Mouse (Mus musculus): ENCODE data around the gene Hist1h2bq. TPM values are rescaled to one million over a fixed set of nuclear protein-coding genes. Genes with fewer than 3 reads are reported as not detected.

Gene Hist1h2bq
- total RNA-seq, 2 experiments from 2014 or later, result 58.2 to 75.5 TPM

Small RNA genes lying within 50 kb of the gene (microRNA-seq; reads per million reads assigned to microRNA genes)
- gene Gm19658 (0 reads per million in 2 experiments), gene Gm44346 (0 reads per million in 2 experiments), gene Gm44466 (0 reads per million in 2 experiments)

Other genes starting within 250 kb of the Hist1h2bq start
- not detected for gene Olfr1364, start 228.4 kb downstream of the Hist1h2bq start, total RNA-seq (2021)
- gene Olfr1362, start 196.2 kb downstream of the Hist1h2bq start, total RNA-seq (2021), result not detected
- gene Olfr11, start 167.7 kb downstream of the Hist1h2bq start, total RNA-seq (2021), result not detected
- gene Olfr1361, start 146.8 kb downstream of the Hist1h2bq start, total RNA-seq (2021), result not detected
- not detected for gene Olfr1360, start 132.8 kb downstream of the Hist1h2bq start, total RNA-seq (2021)
- gene Olfr1359, start 112.1 kb downstream of the Hist1h2bq start, total RNA-seq (2021), result not detected
- gene Hist1h2bl, start 94.1 kb downstream of the Hist1h2bq start, total RNA-seq (2021), result 10 to 100 TPM; 79.9 to 84.7 TPM
- 10 to 100 TPM; 70.5 to 87.6 TPM for gene Hist1h2ai, start 93.8 kb downstream of the Hist1h2bq start, total RNA-seq (2021)
- 100 to 1,000 TPM; 108 to 117 TPM for gene Hist1h3h, start 92.5 kb downstream of the Hist1h2bq start, total RNA-seq (2021)
- gene Hist1h2bm, start 88.2 kb downstream of the Hist1h2bq start, total RNA-seq (2021), result 10 to 100 TPM; 20.2 to 23.0 TPM
- 10 to 100 TPM; 15.5 to 16.2 TPM for gene Hist1h4j, start 75.1 kb downstream of the Hist1h2bq start, total RNA-seq (2021)
- gene Hist1h4k, start 59.7 kb downstream of the Hist1h2bq start, total RNA-seq (2021), result 100 to 1,000 TPM; 174 TPM
- gene Hist1h2ak, start 56.4 kb downstream of the Hist1h2bq start, total RNA-seq (2021), result 10 to 100 TPM; 29.4 to 33.4 TPM
- gene Hist1h2bn, start 56.1 kb downstream of the Hist1h2bq start, total RNA-seq (2021), result 10 to 100 TPM; 39.6 to 49.3 TPM
- 10 to 100 TPM; 49.0 to 49.9 TPM for gene Hist1h1b, start 29.6 kb downstream of the Hist1h2bq start, total RNA-seq (2021)
- 10 to 100 TPM; 87.1 to 98.9 TPM for gene Hist1h3i, start 26.8 kb downstream of the Hist1h2bq start, total RNA-seq (2021)
- gene Hist1h2an, start 23.0 kb downstream of the Hist1h2bq start, total RNA-seq (2021), result 10 to 100 TPM in 1 of 2 experiments, 1 to 10 TPM in 1; 7.8 to 10.7 TPM
- 10 to 100 TPM; 32.1 to 32.8 TPM for gene Hist1h2bp, start 22.7 kb downstream of the Hist1h2bq start, total RNA-seq (2021)
- 10 to 100 TPM; 67.5 to 87.1 TPM for gene Hist1h2ao, start 268 bp upstream of the Hist1h2bq start, total RNA-seq (2021)
- gene Hist1h4m, start 1.5 kb upstream of the Hist1h2bq start, total RNA-seq (2021), result 100 to 1,000 TPM; 150 to 154 TPM
- gene Hist1h4n, start 22.0 kb upstream of the Hist1h2bq start, total RNA-seq (2021), result 10 to 100 TPM; 26.8 to 27.2 TPM
- 10 to 100 TPM; 29.4 to 69.3 TPM for gene Hist1h2ap, start 23.3 kb upstream of the Hist1h2bq start, total RNA-seq (2021)
- 10 to 100 TPM; 57.8 to 74.3 TPM for gene Hist1h2br, start 23.5 kb upstream of the Hist1h2bq start, total RNA-seq (2021)
- gene Zfp184, start 134.9 kb upstream of the Hist1h2bq start, total RNA-seq (2021), result under 1 TPM; 0.33 to 0.38 TPM
- gene Pom121l2, start 171.0 kb upstream of the Hist1h2bq start, total RNA-seq (2021), result not detected
- not detected for gene Prss16, start 199.5 kb upstream of the Hist1h2bq start, total RNA-seq (2021)
- gene Hist1h2ah, start 225.4 kb upstream of the Hist1h2bq start, total RNA-seq (2021), result 10 to 100 TPM; 45.8 to 69.2 TPM
- 10 to 100 TPM; 80.3 to 90.2 TPM for gene Hist1h2bk, start 225.7 kb upstream of the Hist1h2bq start, total RNA-seq (2021)
- gene Hist1h4i, start 231.2 kb upstream of the Hist1h2bq start, total RNA-seq (2021), result 10 to 100 TPM; 46.4 to 49.7 TPM
- gene Hist1h2ag, start 232.7 kb upstream of the Hist1h2bq start, total RNA-seq (2021), result 10 to 100 TPM; 40.6 to 42.0 TPM
- 10 to 100 TPM; 41.8 to 44.7 TPM for gene Hist1h2bj, start 233.0 kb upstream of the Hist1h2bq start, total RNA-seq (2021)

All from gastrocnemius, postnatal 14 days (tissue).